Mouse (Mus musculus): ENCODE data around the gene St3gal3. TPM values are rescaled to one million over a fixed set of nuclear protein-coding genes. Genes with fewer than 3 reads are reported as not detected.
A peak's percentile ranks its signal among the peaks of the same experiment; 100 is the strongest.

The St3gal3 gene
- total RNA-seq, 2 experiments from 2014 or later = 47.1 to 48.7 TPM

DNA sequence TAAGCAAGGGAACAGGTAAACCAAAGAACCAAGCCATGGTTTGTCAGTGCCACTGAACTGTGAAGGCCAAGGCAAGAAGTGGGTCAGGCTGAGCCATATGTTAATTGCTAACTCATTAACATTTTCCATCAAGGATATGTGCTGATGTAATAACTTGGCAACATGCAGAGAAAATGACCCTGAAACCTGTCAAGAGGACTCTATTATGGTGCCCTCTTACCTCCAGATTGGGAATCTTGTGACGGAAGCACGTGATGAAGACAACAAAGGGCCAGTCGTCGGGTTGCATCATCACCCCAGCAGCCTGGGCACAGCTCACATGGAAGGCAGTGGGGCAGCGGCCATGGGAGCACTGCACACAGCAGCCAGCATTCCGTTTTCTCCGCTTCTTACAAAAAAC, 9.0 kb upstream of the St3gal3 start:
- no peak for DNase-seq (ENCODE audit: low spot score in 2 of 2)

DNA sequence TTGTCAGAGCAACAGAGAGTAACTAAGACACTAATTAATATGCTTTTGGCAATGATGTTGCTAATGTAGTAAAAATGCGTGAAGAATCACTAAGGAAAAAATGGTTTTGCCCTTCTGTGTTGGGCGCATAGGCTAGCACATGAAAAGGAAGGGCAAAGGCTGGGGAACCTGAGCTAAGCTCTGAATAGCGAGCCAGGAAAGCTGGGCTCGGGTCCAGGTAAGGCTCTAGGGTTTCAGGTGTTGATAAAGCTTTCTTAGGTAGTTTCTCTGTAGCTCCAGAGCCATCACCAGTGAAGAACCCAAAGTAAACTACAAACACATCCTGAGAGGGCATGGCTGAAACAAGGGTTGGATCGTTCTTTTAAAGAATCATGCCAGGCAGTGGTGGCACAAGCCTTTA, 6.8 kb upstream of the St3gal3 start:
- no peak for DNase-seq (ENCODE audit: low spot score in 2 of 2)

DNA sequence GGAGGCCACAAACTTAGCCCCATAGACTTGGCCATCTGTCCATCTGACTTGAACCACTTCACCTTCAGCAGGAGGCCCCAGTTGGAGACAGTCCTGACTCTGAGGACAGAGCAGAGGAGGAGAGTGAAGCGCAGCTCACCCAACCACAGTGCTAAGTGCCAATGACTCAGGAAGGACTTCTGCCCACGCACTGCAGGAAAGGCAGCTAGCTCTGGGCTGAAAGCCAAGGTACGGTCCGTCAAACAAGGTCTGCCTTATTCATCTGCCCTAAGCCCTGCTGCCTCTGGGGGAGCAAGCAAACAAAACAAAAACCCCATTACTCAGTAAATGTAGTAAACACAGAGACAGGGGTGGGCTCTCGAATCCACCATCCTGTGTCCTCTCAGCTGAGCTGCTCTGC, 4.2 kb upstream of the St3gal3 start:
- DNase-seq (ENCODE audit: low spot score in 2 of 2) = peak; percentile 53 to 82

- peak in 1 of 2 experiments; percentile 58 for DNase-seq (ENCODE audit: low spot score in 2 of 2)
Observed at GRCm38 (mm10) chr4:118137857-118138256, 3.1 kb upstream of the St3gal3 start.

- peak in 1 of 2 experiments; percentile 39 for DNase-seq (ENCODE audit: low spot score in 2 of 2)
Observed at GRCm38 (mm10) chr4:118137311-118137710, 2.6 kb upstream of the St3gal3 start.

GRCm38 (mm10) chr4:118135414-118135813, 700 bp upstream of the St3gal3 start:
- DNase-seq (ENCODE audit: low spot score in 2 of 2) = no peak

DNA sequence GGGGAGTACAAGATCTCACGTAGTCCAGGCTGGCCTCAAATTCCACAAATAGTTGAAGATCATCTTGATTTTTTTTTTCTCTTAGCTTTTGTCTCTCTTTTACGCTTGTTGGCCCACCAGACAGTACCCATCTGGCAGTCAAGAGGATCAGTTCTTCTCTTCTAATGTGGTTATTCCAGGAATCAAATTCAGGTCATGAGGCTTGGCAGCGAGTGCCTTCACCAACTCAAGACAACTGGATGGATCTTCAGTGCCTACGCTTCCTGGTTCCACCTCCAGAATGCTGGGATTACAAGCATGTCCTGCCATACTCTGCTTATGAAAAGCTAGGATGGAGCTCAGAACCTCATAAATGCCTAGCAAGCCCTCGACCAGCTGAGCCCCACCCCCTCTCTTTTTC, 3.4 kb downstream of the St3gal3 start:
- no peak for DNase-seq (ENCODE audit: low spot score in 2 of 2)

DNA sequence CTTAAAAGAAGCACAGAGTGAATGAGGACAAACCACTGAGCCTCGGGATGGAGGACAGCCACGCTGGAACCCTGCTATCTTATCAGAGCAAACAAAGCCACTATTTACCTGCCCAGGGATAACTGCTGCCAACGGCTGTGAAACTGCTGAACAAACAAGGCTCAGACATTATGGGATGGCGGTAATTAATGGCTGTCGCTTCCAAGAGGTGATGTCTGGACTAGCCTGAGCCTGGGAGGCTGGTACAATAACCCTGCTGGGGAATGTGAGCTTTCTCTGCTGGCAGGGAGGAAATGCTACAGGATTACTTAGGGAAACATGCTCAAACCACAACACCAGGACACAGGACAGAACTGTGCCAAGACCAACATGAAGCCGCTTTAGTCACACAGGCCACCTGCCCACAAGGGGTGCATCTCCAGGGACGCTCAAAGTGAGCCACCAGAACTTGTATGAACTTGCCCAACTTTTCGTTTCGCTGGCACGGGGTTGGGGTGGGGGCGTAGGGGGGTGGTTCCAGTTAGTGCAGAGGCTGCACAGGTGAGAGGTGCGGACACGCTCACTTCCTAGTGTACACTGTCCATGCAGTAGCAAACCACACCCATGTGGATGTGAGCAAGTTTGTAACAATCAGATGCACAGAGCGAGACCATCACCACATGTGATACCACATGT, 11.5 kb downstream of the St3gal3 start:
- DNase-seq (ENCODE audit: low spot score in 2 of 2) = no peak

GRCm38 (mm10) chr4:118122078-118122477, 12.6 kb downstream of the St3gal3 start:
- no peak for DNase-seq (ENCODE audit: low spot score in 2 of 2)

- DNase-seq (ENCODE audit: low spot score in 2 of 2) = no peak
Observed at GRCm38 (mm10) chr4:118117565-118117964, 17.1 kb downstream of the St3gal3 start.

DNA sequence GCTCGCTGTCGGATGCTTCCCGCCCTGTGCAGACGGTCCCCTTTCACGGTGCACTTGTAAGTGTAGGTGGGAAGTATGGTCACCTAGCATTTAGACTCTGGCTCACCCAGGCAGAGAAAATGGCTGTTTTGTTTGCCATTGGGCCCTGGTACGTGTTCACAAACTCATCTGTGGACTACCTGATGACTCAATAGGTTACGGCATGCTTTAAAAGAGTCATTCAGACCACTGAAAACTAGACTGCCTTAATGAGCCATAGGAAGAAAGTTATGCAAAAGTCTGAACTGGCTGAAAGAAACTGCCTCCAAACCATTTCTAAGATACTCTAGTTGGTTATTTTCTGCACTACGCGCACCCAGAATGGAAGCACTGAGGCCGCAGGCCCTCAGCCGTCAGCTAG, 18.6 kb downstream of the St3gal3 start:
- DNase-seq (ENCODE audit: low spot score in 2 of 2) = no peak

GRCm38 (mm10) chr4:118115132-118115531, 19.6 kb downstream of the St3gal3 start:
- no peak for DNase-seq (ENCODE audit: low spot score in 2 of 2)

DNA sequence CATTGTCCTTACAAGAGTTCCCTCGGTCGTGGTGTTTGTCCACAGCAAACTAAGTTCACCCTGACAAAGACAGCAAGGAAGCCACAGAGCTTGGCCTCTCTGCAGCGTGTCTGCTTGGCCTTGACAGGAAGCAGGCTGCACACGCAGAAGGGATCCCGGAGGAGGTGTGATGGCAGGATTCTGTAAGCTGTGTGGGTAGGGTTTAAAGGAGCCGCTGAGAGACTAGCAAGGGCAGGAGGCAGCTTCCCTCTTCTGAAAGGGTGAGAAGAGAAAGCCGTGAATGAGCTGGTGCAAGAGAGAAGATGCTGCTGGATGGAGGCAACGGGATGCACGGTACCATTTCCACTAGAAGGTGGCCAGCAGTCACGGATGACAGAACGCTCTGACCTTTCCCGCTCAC, 22.1 kb downstream of the St3gal3 start:
- DNase-seq (ENCODE audit: low spot score in 2 of 2) = no peak

DNA sequence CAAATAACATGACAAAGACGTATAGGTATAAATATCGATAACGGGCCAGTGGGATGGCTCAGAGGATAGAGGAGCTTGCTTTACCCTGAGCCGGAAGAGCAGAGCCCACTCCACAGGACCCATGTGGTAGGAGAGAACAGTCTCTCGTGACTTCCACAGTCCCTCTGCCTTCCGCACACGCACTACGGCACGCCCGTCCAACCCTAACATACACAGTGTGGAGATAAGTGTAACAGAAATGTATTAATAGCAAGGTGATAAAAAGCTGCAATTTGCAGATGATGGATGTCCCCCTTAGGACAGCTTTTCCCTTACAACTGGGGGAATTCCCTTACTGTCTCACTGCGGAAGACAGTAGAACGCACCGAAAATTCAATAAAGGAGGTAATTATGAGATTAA, 25.1 kb downstream of the St3gal3 start:
- DNase-seq (ENCODE audit: low spot score in 2 of 2) = no peak

DNA sequence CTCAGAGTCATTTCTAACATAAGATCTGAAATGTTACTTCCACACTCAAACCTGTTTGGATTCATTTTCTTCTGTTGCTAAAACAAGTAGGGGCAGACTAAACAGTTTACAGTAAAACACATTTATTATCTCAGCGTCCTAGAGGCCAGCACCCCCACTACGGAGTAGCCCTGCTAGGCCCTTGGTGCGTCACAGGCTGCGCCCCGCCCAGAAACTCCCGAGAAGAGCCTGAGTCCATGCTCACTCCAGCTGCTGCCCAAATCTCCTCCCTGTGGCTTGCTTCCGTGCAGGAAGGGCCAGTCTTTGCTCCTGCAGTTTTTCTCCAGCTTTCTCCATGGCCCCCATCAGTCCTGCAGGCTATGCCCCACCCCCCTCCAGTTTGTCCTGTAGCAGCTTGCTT, 25.9 kb downstream of the St3gal3 start:
- DNase-seq (ENCODE audit: low spot score in 2 of 2) = no peak

GRCm38 (mm10) chr4:118105256-118106053, 29.3 kb downstream of the St3gal3 start:
- DNase-seq (ENCODE audit: low spot score in 2 of 2) = no peak

DNA sequence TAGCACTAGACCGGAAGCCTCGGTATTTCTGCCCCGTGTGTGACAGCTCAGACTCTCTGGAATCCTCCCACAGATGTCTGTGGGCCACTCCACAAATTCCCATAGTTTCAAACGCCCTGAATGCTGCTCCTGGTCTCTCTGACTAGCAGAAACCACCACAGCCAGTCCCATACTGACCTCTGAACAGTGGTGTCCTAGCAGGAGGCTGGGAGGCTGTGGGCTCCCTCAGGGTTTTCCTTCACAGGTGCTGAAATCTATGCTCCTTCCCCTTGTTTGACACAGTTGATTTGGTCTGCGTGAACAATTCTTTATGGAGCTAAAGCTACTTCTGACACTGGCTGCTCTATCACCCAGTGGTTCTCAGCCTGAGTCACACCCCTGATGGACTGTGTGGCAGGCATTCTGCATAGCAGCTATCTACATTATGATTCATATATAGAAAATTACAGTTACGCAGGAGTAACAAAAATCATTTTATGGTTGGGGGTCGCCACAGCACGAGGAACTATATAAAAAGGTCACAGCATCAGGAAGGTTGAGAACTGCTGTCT, 31.4 kb downstream of the St3gal3 start:
- no peak for DNase-seq (ENCODE audit: low spot score in 2 of 2)

- DNase-seq (ENCODE audit: low spot score in 2 of 2) = no peak
Observed at GRCm38 (mm10) chr4:118101497-118101896, 33.2 kb downstream of the St3gal3 start.

DNA sequence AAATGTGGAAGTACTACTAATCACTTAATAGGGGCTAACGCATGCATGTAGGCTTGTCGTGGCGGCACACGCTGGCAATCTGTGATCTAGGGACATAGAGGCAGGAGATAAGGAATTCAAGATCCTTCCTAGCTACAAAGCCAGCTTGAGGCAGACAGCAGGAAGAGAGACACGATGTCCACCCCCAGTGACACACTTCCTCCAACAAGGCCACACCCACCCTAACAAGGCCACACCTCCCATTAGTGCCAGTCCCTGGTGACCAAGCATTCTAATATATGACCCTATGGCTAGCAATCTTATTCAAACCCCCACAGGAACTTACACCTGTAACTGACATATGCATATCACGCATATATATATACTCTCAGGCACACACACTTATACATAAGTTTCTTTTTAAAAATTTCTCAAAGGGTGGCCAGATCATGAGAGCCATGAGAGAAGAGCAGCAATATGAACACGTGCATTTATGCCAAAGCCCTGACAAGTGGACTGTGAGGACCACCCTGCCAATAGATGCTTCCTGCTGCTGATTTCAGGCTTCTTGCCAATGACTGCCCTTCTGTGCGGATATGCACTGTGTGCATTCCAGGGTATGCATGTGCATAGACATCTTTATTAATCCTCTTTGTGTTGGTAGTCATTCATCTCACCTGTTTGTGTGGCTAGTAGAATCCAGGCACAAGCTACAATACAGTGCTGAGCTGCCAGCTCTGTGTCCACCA, 34.9 kb downstream of the St3gal3 start:
- no peak for DNase-seq (ENCODE audit: low spot score in 2 of 2)

GRCm38 (mm10) chr4:118098571-118098970, 36.1 kb downstream of the St3gal3 start:
- DNase-seq (ENCODE audit: low spot score in 2 of 2) = no peak

DNA sequence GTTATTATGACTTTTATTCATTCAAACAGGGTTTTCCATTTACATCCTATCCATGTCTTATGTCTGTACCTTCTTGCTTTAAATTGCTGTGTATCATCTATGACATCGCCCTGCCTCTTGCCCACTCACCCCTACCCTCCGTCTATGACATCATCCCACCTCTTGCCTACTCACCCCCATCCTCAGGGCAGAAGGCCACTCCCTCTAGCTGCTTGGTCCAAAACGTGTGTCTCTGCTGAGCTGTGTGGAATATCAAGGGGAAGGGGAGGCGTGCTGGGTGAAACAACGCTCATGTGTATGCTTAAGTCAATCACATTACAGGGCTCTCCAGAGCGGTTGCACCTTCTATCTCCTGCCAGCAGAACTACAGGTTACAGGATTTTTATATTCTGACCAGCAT, 38.6 kb downstream of the St3gal3 start:
- no peak for DNase-seq (ENCODE audit: low spot score in 2 of 2)
